Mouse (Mus musculus) MEL (cell line): ENCODE data around the gene Fuk. TPM values are rescaled to one million over a fixed set of nuclear protein-coding genes. Genes with fewer than 3 reads are reported as not detected.
A peak's percentile ranks its signal among the peaks of the same experiment; 100 is the strongest.

ENCODE experiments used
- DNase-seq: peaks from one replicate; pipeline ENCODE4 v3.0.0; 2011; ENCODE audit warnings: low read depth, low spot score
- H3K27ac ChIP-seq: 2 replicates; pipeline ENCODE4 v1.5.1; 2012; ENCODE audit warnings: low read depth, mild to moderate bottlenecking, control low read depth, low read length, moderate library complexity; ENCODE audit not compliant: control insufficient read depth
- H3K27me3 ChIP-seq, 2 experiments: fragments of 150-350 bp in 1 of 2; sonication (generic) in 1 of 2; 2 replicates each; pipeline ENCODE4 v1.6.1; 2012; ENCODE audit warnings: low read length in 2 of 2, mild to moderate bottlenecking in 2 of 2, improper control_type of control experiment in 1 of 2, moderate library complexity in 1 of 2; ENCODE audit not compliant: insufficient read depth in 2 of 2, control insufficient read depth in 1 of 2
- H3K36me3 ChIP-seq, 2 experiments: 2 replicates each; pipeline ENCODE4 v1.6.1; 2012 to 2014; ENCODE audit warnings: low read length in 2 of 2, improper control_type of control experiment in 1 of 2, inconsistent platforms in 1 of 2, mild to moderate bottlenecking in 1 of 2; ENCODE audit not compliant: insufficient read depth in 2 of 2, control insufficient read depth in 1 of 2
- H3K4me1 ChIP-seq, 2 experiments: fragments of 150-350 bp in 1 of 2; sonication (generic) in 1 of 2; 2 replicates each; pipeline ENCODE4 v1.6.1; 2012; ENCODE audit warnings: low read length in 2 of 2, improper control_type of control experiment in 1 of 2, mild to moderate bottlenecking in 1 of 2; ENCODE audit not compliant: insufficient read depth in 2 of 2, control insufficient read depth in 1 of 2
- H3K4me3 ChIP-seq, 2 experiments: fragments of 150-350 bp in 1 of 2; sonication (generic) in 1 of 2; 2 replicates each; pipeline ENCODE4 v1.5.1; 2012; ENCODE audit warnings: low read depth in 2 of 2, low read length in 2 of 2, mild to moderate bottlenecking in 2 of 2, moderate library complexity in 2 of 2, control low read depth in 1 of 2, improper control_type of control experiment in 1 of 2; ENCODE audit not compliant: control insufficient read depth in 1 of 2, insufficient read depth in 1 of 2
- H3K79me2 ChIP-seq: 2 replicates; pipeline ENCODE4 v1.6.1; 2012; ENCODE audit warnings: mild to moderate bottlenecking, low read length, moderate library complexity; ENCODE audit not compliant: control insufficient read depth, poor library complexity, insufficient read depth
- H3K9ac ChIP-seq: 2 replicates; pipeline ENCODE4 v1.6.1; 2012; ENCODE audit warnings: low read depth, mild to moderate bottlenecking, control low read depth, low read length, moderate library complexity; ENCODE audit not compliant: control insufficient read depth, poor library complexity, severe bottlenecking
- H3K9me3 ChIP-seq: fragments of 150-350 bp; sonication (generic); replicated peaks from 2 replicates; pipeline ENCODE4 v1.6.1; 2012; ENCODE audit warnings: mild to moderate bottlenecking, low read length, improper control_type of control experiment, moderate library complexity; ENCODE audit not compliant: insufficient read depth
- CHD1 ChIP-seq: IDR thresholded peaks from 2 replicates; pipeline ENCODE4 v1.6.1; 2012; ENCODE audit warnings: low read depth, mild to moderate bottlenecking, inconsistent platforms, low read length, improper control_type of control experiment
- CHD2 ChIP-seq: IDR thresholded peaks from 2 replicates; pipeline ENCODE4 v1.6.1; 2011; ENCODE audit warnings: low read length, improper control_type of control experiment
- CTCF ChIP-seq, 3 experiments: IDR thresholded peaks in 2 of 3; conservative IDR thresholded peaks in 1 of 3; 2 replicates each; pipeline ENCODE4 v1.5.1; 2011 to 2012; ENCODE audit warnings: low read length in 3 of 3, low read depth in 2 of 3, mild to moderate bottlenecking in 2 of 3, improper control_type of control experiment in 1 of 3, inconsistent platforms in 1 of 3, mixed read lengths in 1 of 3, moderate library complexity in 1 of 3; ENCODE audit not compliant: control insufficient read depth in 1 of 3, insufficient read depth in 1 of 3, poor library complexity in 1 of 3, severe bottlenecking in 1 of 3
- E2F4 ChIP-seq: IDR thresholded peaks from 2 replicates; pipeline ENCODE4 v1.6.1; 2011; ENCODE audit warnings: low read depth, low read length, improper control_type of control experiment, borderline replicate concordance
- GABPA ChIP-seq: IDR thresholded peaks from 2 replicates; pipeline ENCODE4 v1.6.1; 2012; ENCODE audit warnings: low read depth, mild to moderate bottlenecking, inconsistent platforms, low read length, improper control_type of control experiment, moderate library complexity
- HCFC1 ChIP-seq: IDR thresholded peaks from 2 replicates; pipeline ENCODE4 v1.6.1; 2012; ENCODE audit warnings: low read depth, mild to moderate bottlenecking, inconsistent platforms, low read length, improper control_type of control experiment, moderate library complexity
- KAT2A ChIP-seq: conservative IDR thresholded peaks from 2 replicates; pipeline ENCODE4 v1.6.1; 2012; ENCODE audit warnings: low read depth, low read length, improper control_type of control experiment, inconsistent platforms
- MAX ChIP-seq: IDR thresholded peaks from 2 replicates; pipeline ENCODE4 v1.6.1; 2011; ENCODE audit warnings: low read length, improper control_type of control experiment
- MAZ ChIP-seq: IDR thresholded peaks from 2 replicates; pipeline ENCODE4 v1.6.1; 2012; ENCODE audit warnings: low read depth, mild to moderate bottlenecking, inconsistent platforms, low read length, improper control_type of control experiment
- MEF2A ChIP-seq: IDR thresholded peaks from 2 replicates; pipeline ENCODE4 v1.6.1; 2014; ENCODE audit warnings: low read depth, mild to moderate bottlenecking, inconsistent platforms, low read length, improper control_type of control experiment; ENCODE audit not compliant: poor library complexity, insufficient replicate concordance, severe bottlenecking; ENCODE audit errors: extremely low read depth
- POLR2AphosphoS2 ChIP-seq: IDR thresholded peaks from 2 replicates; pipeline ENCODE4 v1.6.1; 2011; ENCODE audit warnings: low read length, improper control_type of control experiment
- RAD21 ChIP-seq: IDR thresholded peaks from 2 replicates; pipeline ENCODE4 v1.6.1; 2011; ENCODE audit warnings: mild to moderate bottlenecking, low read depth, low read length, improper control_type of control experiment
- SIN3A ChIP-seq: IDR thresholded peaks from 2 replicates; pipeline ENCODE4 v1.6.1; 2012; ENCODE audit warnings: low read length, improper control_type of control experiment, inconsistent platforms
- SMC3 ChIP-seq: IDR thresholded peaks from 2 replicates; pipeline ENCODE4 v1.6.1; 2011; ENCODE audit warnings: low read depth, low read length, improper control_type of control experiment
- TAL1 ChIP-seq: IDR thresholded peaks from 2 replicates; pipeline ENCODE4 v1.6.1; 2012; ENCODE audit warnings: mild to moderate bottlenecking, inconsistent platforms, low read length, moderate library complexity, mixed read lengths
- TBP ChIP-seq: IDR thresholded peaks from 2 replicates; pipeline ENCODE4 v1.8.0; 2011; ENCODE audit warnings: low read depth, low read length, improper control_type of control experiment
- UBTF ChIP-seq: IDR thresholded peaks from 2 replicates; pipeline ENCODE4 v1.6.1; 2012; ENCODE audit warnings: low read depth, mild to moderate bottlenecking, inconsistent platforms, low read length, improper control_type of control experiment, moderate library complexity, borderline replicate concordance; ENCODE audit not compliant: insufficient read depth
- ZKSCAN1 ChIP-seq: IDR thresholded peaks from 2 replicates; pipeline ENCODE4 v1.6.1; 2012; ENCODE audit warnings: low read depth, mild to moderate bottlenecking, inconsistent platforms, low read length, improper control_type of control experiment, moderate library complexity
- ZMIZ1 ChIP-seq: IDR thresholded peaks from 2 replicates; pipeline ENCODE4 v1.6.1; 2012; ENCODE audit warnings: low read depth, mild to moderate bottlenecking, inconsistent platforms, low read length, improper control_type of control experiment, moderate library complexity
- ZNF384 ChIP-seq: IDR thresholded peaks from 2 replicates; pipeline ENCODE4 v1.6.1; 2012; ENCODE audit warnings: low read depth, mild to moderate bottlenecking, inconsistent platforms, low read length, improper control_type of control experiment
- polyA plus RNA-seq, 2 experiments: library from polyadenylated mRNA; stranded (reverse) in 1 of 2; unstranded in 1 of 2; fragments of >175 nt in 1 of 2; fragments of >200 nt in 1 of 2; gene quantifications; 2 replicates each; pipeline versions ENCODE4 v1.2.1 to v1.2.4; 2012; ENCODE audit warnings: low replicate concordance in 2 of 2, low read depth in 1 of 2; ENCODE audit not compliant: insufficient read length in 2 of 2, insufficient read depth in 1 of 2, missing spikeins in 1 of 2
- total RNA-seq: library from RNA; depleted of rRNA; stranded (reverse); fragments of 300-350 nt; gene quantifications from 2 replicates; pipeline ENCODE4 v1.2.3, GENCODE M21; 2012

The Fuk gene
- total and polyA plus RNA-seq, 3 experiments: 9.1 to 10.6 TPM; not detected in 1

- Histone ChIP-seq H3K27ac (no peak overlapping the region), H3K4me3 (no peak overlapping the region), H3K4me1 (no peaks in the 10 kb centered on the region), H3K9ac (no peak overlapping the region), H3K9me3 (no peaks in the 10 kb centered on the region), H3K36me3 (no peaks in the 10 kb centered on the region), H3K27me3 (no peaks in the 10 kb centered on the region), H3K79me2 (no peaks in the 10 kb centered on the region)
- no peak for TF ChIP-seq CHD2
- no peak for TF ChIP-seq CHD1
- no peak for TF ChIP-seq RAD21
- no peak for TF ChIP-seq MAX
- TF ChIP-seq ZNF384: no peak
- no peak for TF ChIP-seq MAZ
- TF ChIP-seq HCFC1: no peak
- TF ChIP-seq UBTF: no peak
- TF ChIP-seq CTCF (IDR thresholded peaks at IDR 0.05 in 2 of 3, conservative IDR thresholded peaks at IDR 0.05 in 1 of 3; ENCODE audit: control insufficient read depth in 1 of 3, insufficient read depth in 1 of 3, low read depth in 2 of 3, low read length in 3 of 3, poor library complexity in 1 of 3, severe bottlenecking in 1 of 3): no peak
- no peak for TF ChIP-seq ZMIZ1
- no peak for TF ChIP-seq ZKSCAN1
- no peak for TF ChIP-seq MEF2A
- no peak for TF ChIP-seq TBP
- TF ChIP-seq SIN3A: no peak
- TF ChIP-seq E2F4: no peak
- TF ChIP-seq GABPA: no peak
- TF ChIP-seq KAT2A: no peak
- no peak for TF ChIP-seq TAL1
- no peak for DNase-seq
Observed at GRCm38 (mm10) chr8:110892913-110893312, 9.4 kb downstream of the Fuk start.

DNA sequence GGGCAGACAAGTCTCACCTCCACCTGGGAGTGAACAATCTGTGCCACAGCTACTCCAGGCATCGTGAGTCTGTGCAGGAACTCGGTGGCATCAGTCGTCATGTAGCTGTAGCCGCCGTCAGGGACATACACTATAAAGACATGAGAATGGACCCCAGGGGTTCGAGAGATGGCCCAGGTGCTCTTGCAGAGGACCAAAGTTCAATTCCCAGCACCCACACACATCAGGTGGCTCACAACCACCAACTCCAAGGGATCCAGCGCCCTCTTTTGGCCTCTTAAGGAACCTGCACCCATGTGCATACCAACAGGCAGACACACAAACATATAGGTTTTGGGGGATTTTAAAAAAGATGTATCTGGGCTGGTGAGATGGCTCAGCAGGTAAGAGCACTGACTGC lies 10.2 kb downstream of the Fuk start:
- TF ChIP-seq SMC3 (peak; percentile 11; the same call in 1 of the 2 replicates), RAD21 (peak; percentile 13), CTCF (IDR thresholded peaks at IDR 0.05 in 2 of 3, conservative IDR thresholded peaks at IDR 0.05 in 1 of 3; ENCODE audit: control insufficient read depth in 1 of 3, insufficient read depth in 1 of 3, low read depth in 2 of 3, low read length in 3 of 3, poor library complexity in 1 of 3, severe bottlenecking in 1 of 3) (peak; percentile 6 to 31 (median 23); a peak in 4 of 6 replicates), POLR2AphosphoS2 (no peak)
- no peaks in the 10 kb centered on the region for H3K9me3 ChIP-seq
- H3K27ac ChIP-seq: no peak overlapping the region
- no peaks in the 10 kb centered on the region for H3K4me1 ChIP-seq
- no peaks in the 10 kb centered on the region for H3K79me2 ChIP-seq
- H3K27me3 ChIP-seq: no peaks in the 10 kb centered on the region
- H3K36me3 ChIP-seq: no peaks in the 10 kb centered on the region
- no peak overlapping the region for H3K4me3 ChIP-seq
- no peak overlapping the region for H3K9ac ChIP-seq
- DNase-seq: no peak
